Mouse (Mus musculus): ENCODE measurements around the gene Xab2. TPM values are rescaled to one million over a fixed set of nuclear protein-coding genes. Genes with fewer than 3 reads are reported as not detected.

The Xab2 gene
- 63.5 and 71.7 TPM in 2 replicates for polyA plus RNA-seq (2012; rRNA removed)

- peak; percentile 83 for TF ChIP-seq POLR2A (IDR thresholded peaks at IDR 0.05; ENCODE audit: borderline replicate concordance, insufficient read depth, low read length)
- TF ChIP-seq CTCF (IDR thresholded peaks at IDR 0.05; ENCODE audit: borderline replicate concordance, insufficient read depth, low read depth, low read length): no peak
- H3K4me3 ChIP-seq (replicated peaks; ENCODE audit: insufficient read depth, low read depth, low read length): peak within 1 kb of the TSS; percentile 97
- DNase-seq: peak; percentile 99 to 100
- no peaks in the 10 kb centered on the region for H3K27me3 ChIP-seq (ENCODE audit: control insufficient read depth, insufficient read depth, low read length)
- H3K27ac ChIP-seq (ENCODE audit: insufficient read depth, low read length): peak within 1 kb of the TSS; percentile 43; the same call in 1 of the 2 replicates
- under 1% methylated on average over 37 of the region's 37 CpGs for WGBS
- peaks cover 3% of the 10 kb centered on the region; the same call in 1 of the 2 replicates for H3K4me1 ChIP-seq (ENCODE audit: control insufficient read depth, insufficient read depth, low read length)
These were observed at the start of gene Xab2, which contains the start of gene Pet100 for GRCm38 (mm10) chr8:3621199-3621970. Xab2 (minus strand) TSS chr8:3621316. Pet100 (plus strand) TSS chr8:3621548.

DNA sequence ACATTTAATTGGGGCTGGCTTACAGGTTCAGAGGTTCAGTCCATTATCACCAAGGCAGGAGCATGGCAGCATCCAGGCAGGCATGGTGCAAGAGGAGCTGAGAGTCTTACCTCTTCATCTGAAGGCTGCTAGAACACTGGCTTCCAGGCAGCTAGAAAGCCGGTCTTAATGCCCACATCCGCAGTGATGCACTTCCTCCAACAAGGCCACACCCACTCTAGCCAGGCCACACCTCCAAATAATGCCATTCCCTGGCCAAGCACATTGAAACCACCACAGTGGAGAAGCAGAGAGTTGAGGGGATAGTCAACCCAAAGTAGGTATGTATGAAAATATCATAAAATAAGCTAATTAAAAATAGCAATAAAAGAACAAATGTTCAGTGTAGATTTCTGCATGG, 49.3 kb upstream of the Xab2 start:
- DNase-seq: no peak
- Histone ChIP-seq H3K27ac (ENCODE audit: insufficient read depth, low read length) (no peak overlapping the region), H3K27me3 (ENCODE audit: control insufficient read depth, insufficient read depth, low read length) (no peaks in the 10 kb centered on the region), H3K4me3 (replicated peaks; ENCODE audit: insufficient read depth, low read depth, low read length) (no peak overlapping the region), H3K4me1 (ENCODE audit: control insufficient read depth, insufficient read depth, low read length) (no peaks in the 10 kb centered on the region)
- TF ChIP-seq POLR2A (IDR thresholded peaks at IDR 0.05; ENCODE audit: borderline replicate concordance, insufficient read depth, low read length) (no peak), CTCF (IDR thresholded peaks at IDR 0.05; ENCODE audit: borderline replicate concordance, insufficient read depth, low read depth, low read length) (no peak)
- WGBS: 81% methylated on average over 2 of the region's 2 CpGs

GRCm38 (mm10) chr8:3665507-3665906, 44.4 kb upstream of the Xab2 start, which contains the start of gene Mcemp1:
Mcemp1 (plus strand) TSS chr8:3665754.
- H3K4me3 ChIP-seq (replicated peaks; ENCODE audit: insufficient read depth, low read depth, low read length): no peak within 1 kb of the TSS
- 68% methylated on average over 6 of the region's 6 CpGs for WGBS
- no peaks in the 10 kb centered on the region for H3K4me1 ChIP-seq (ENCODE audit: control insufficient read depth, insufficient read depth, low read length)
- H3K27ac ChIP-seq (ENCODE audit: insufficient read depth, low read length): no peak within 1 kb of the TSS
- TF ChIP-seq POLR2A (IDR thresholded peaks at IDR 0.05; ENCODE audit: borderline replicate concordance, insufficient read depth, low read length): no peak
- no peak for TF ChIP-seq CTCF (IDR thresholded peaks at IDR 0.05; ENCODE audit: borderline replicate concordance, insufficient read depth, low read depth, low read length)
- no peaks in the 10 kb centered on the region for H3K27me3 ChIP-seq (ENCODE audit: control insufficient read depth, insufficient read depth, low read length)
- no peak for DNase-seq

DNA sequence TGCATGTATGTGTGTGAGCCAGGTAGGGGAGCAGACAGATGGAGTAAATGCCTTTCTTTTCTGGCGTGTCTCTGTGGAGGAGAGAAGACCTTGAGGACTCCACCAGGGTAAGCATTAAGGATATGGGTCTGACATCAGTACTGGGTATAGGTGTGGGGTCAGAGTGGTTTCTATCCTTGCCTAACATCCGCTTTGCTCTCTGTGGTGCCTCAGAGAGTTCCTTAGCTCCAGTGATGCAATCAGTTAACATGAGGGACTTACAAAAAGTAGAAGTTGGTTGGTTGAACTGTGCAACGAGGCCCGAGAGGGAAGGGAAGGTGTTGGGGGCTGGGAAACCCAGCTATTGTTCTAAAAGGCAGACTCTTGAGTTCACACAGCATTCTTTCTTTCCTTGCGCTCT, 43.3 kb upstream of the Xab2 start:
- no peak for TF ChIP-seq CTCF (IDR thresholded peaks at IDR 0.05; ENCODE audit: borderline replicate concordance, insufficient read depth, low read depth, low read length)
- no peak for TF ChIP-seq POLR2A (IDR thresholded peaks at IDR 0.05; ENCODE audit: borderline replicate concordance, insufficient read depth, low read length)
- Histone ChIP-seq H3K27me3 (ENCODE audit: control insufficient read depth, insufficient read depth, low read length) (no peaks in the 10 kb centered on the region), H3K27ac (ENCODE audit: insufficient read depth, low read length) (no peak overlapping the region), H3K4me1 (ENCODE audit: control insufficient read depth, insufficient read depth, low read length) (no peaks in the 10 kb centered on the region), H3K4me3 (replicated peaks; ENCODE audit: insufficient read depth, low read depth, low read length) (no peak overlapping the region)
- 50% methylated on average over 5 of the region's 5 CpGs for WGBS
- no peak for DNase-seq

- no peak overlapping the region for H3K4me3 ChIP-seq (replicated peaks; ENCODE audit: insufficient read depth, low read depth, low read length)
- no peaks in the 10 kb centered on the region; the same call in 1 of the 2 replicates for H3K27me3 ChIP-seq (ENCODE audit: control insufficient read depth, insufficient read depth, low read length)
- no peak for DNase-seq
- WGBS: 79% methylated on average over 8 of the region's 8 CpGs
- no peak overlapping the region for H3K27ac ChIP-seq (ENCODE audit: insufficient read depth, low read length)
- no peaks in the 10 kb centered on the region for H3K4me1 ChIP-seq (ENCODE audit: control insufficient read depth, insufficient read depth, low read length)
- TF ChIP-seq CTCF (IDR thresholded peaks at IDR 0.05; ENCODE audit: borderline replicate concordance, insufficient read depth, low read depth, low read length): no peak
- TF ChIP-seq POLR2A (IDR thresholded peaks at IDR 0.05; ENCODE audit: borderline replicate concordance, insufficient read depth, low read length): no peak
These were observed 39.8 kb upstream of the Xab2 start for GRCm38 (mm10) chr8:3660889-3661288.

GRCm38 (mm10) chr8:3656725-3657381, 35.7 kb upstream of the Xab2 start:
- TF ChIP-seq CTCF (IDR thresholded peaks at IDR 0.05; ENCODE audit: borderline replicate concordance, insufficient read depth, low read depth, low read length): no peak
- no peak for TF ChIP-seq POLR2A (IDR thresholded peaks at IDR 0.05; ENCODE audit: borderline replicate concordance, insufficient read depth, low read length)
- H3K4me1 ChIP-seq (ENCODE audit: control insufficient read depth, insufficient read depth, low read length): no peaks in the 10 kb centered on the region
- WGBS: 16% methylated on average over 7 of the region's 7 CpGs
- no peak overlapping the region for H3K27ac ChIP-seq (ENCODE audit: insufficient read depth, low read length)
- no peaks in the 10 kb centered on the region; the same call in 1 of the 2 replicates for H3K27me3 ChIP-seq (ENCODE audit: control insufficient read depth, insufficient read depth, low read length)
- no peak overlapping the region for H3K4me3 ChIP-seq (replicated peaks; ENCODE audit: insufficient read depth, low read depth, low read length)
- no peak for DNase-seq

- no peak for DNase-seq
- Histone ChIP-seq H3K27me3 (ENCODE audit: control insufficient read depth, insufficient read depth, low read length) (no peaks in the 10 kb centered on the region; the same call in 1 of the 2 replicates), H3K27ac (ENCODE audit: insufficient read depth, low read length) (no peak within 1 kb of the TSS), H3K4me3 (replicated peaks; ENCODE audit: insufficient read depth, low read depth, low read length) (no peak within 1 kb of the TSS), H3K4me1 (ENCODE audit: control insufficient read depth, insufficient read depth, low read length) (no peaks in the 10 kb centered on the region)
- TF ChIP-seq CTCF (IDR thresholded peaks at IDR 0.05; ENCODE audit: borderline replicate concordance, insufficient read depth, low read depth, low read length) (no peak), POLR2A (IDR thresholded peaks at IDR 0.05; ENCODE audit: borderline replicate concordance, insufficient read depth, low read length) (no peak)
- WGBS: 72% methylated on average over 3 of the region's 3 CpGs
These were observed 34.4 kb upstream of the Xab2 start, which contains the start of gene Retn for GRCm38 (mm10) chr8:3655526-3655925. Retn (plus strand) TSS chr8:3655770.
